Mouse (Mus musculus) intestine, embryonic 14.5 days (tissue): Measurements from ENCODE around the gene Dmrta2. TPM values are rescaled to one million over a fixed set of nuclear protein-coding genes. Genes with fewer than 3 reads are reported as not detected.
A peak's percentile ranks its signal among the peaks of the same experiment; 100 is the strongest.

Experiments used
- ATAC-seq: fragments of 200-750 bp; cut with Nextera tagmentation; replicated peaks from 2 replicates; pipeline ENCODE4 v1.8.0; 2017; ENCODE audit warnings: low read depth, moderate number of reproducible peaks, moderate TSS enrichment, moderate library complexity; ENCODE audit not compliant: low FRiP score, low TSS enrichment
- DNase-seq: peaks from one replicate; pipeline ENCODE4 v3.0.0-alpha.2; 2018; ENCODE audit warnings: low spot score
- H3K27ac ChIP-seq: fragments of 300-500 bp; sonication (generic); 2 replicates; pipeline ENCODE4 v1.5.1; 2014; ENCODE audit warnings: low read depth, mild to moderate bottlenecking, control low read depth
- H3K27me3 ChIP-seq: fragments of 300-500 bp; sonication (generic); replicated peaks from 2 replicates; pipeline ENCODE4 v1.6.1; 2014; ENCODE audit warnings: low read length, control low read depth; ENCODE audit not compliant: control insufficient read depth, insufficient read depth
- H3K36me3 ChIP-seq: fragments of 300-500 bp; sonication (generic); 2 replicates; pipeline ENCODE4 v1.6.1; 2014; ENCODE audit warnings: low read length, control low read depth; ENCODE audit not compliant: control insufficient read depth, insufficient read depth
- H3K4me1 ChIP-seq: fragments of 300-500 bp; sonication (generic); replicated peaks from 2 replicates; pipeline ENCODE4 v1.6.1; 2014; ENCODE audit warnings: low read length, control low read depth, mixed read lengths; ENCODE audit not compliant: control insufficient read depth, insufficient read depth
- H3K4me2 ChIP-seq: fragments of 300-500 bp; sonication (generic); 2 replicates; pipeline ENCODE4 v1.6.1; 2014; ENCODE audit warnings: low read length
- H3K4me3 ChIP-seq: fragments of 300-500 bp; sonication (generic); 2 replicates; pipeline ENCODE4 v1.5.1; 2014; ENCODE audit warnings: low read depth, low read length, control low read depth, mixed read lengths
- H3K9ac ChIP-seq: fragments of 300-500 bp; sonication (generic); 2 replicates; pipeline ENCODE4 v1.6.1; 2014; ENCODE audit warnings: mild to moderate bottlenecking, low read length
- H3K9me3 ChIP-seq: fragments of 300-500 bp; sonication (generic); 2 replicates; pipeline ENCODE4 v1.6.1; 2016; ENCODE audit warnings: low read length, control low read depth; ENCODE audit not compliant: control insufficient read depth
- WGBS: fragments of 180-500 bp; shearing (Covaris S2); extraction: QIAGEN DNeasy Blood & Tissue Kit; methylation state at CpG from one replicate; pipeline ENCODE4 v1.1.7; 2014; 5-methylcytosine and 5-hydroxymethylcytosine counted together
- polyA plus RNA-seq: library from polyadenylated mRNA; unstranded; fragments of >200 nt; fragmentation: Nextera tagmentation; extraction: Ambion mirVana; gene quantifications from 2 replicates; pipeline ENCODE4 v1.2.1, GENCODE M21; 2014

Dmrta2 gene
- polyA plus RNA-seq, 1 experiment from 2014 or later: 0.05 TPM

GRCm38 (mm10) chr4:109981871-109982680 lies 4.2 kb downstream of the Dmrta2 start:
- WGBS: under 1% methylated on average over 62 of the region's 99 CpGs
- peak overlapping the region; percentile 18 for H3K4me3 ChIP-seq
- H3K4me2 ChIP-seq: peak overlapping the region; percentile 36
- no peak overlapping the region for H3K9ac ChIP-seq
- H3K4me1 ChIP-seq: peaks cover 17% of the 10 kb centered on the region; the same call in 1 of the 2 replicates
- ATAC-seq: peak; percentile 14; the same call in 1 of the 2 replicates
- H3K27me3 ChIP-seq: peaks cover 100% of the 10 kb centered on the region
- no peaks in the 10 kb centered on the region for H3K36me3 ChIP-seq
- H3K27ac ChIP-seq: no peak overlapping the region
- H3K9me3 ChIP-seq: no peaks in the 10 kb centered on the region
- peak; percentile 67 for DNase-seq

GRCm38 (mm10) chr4:109982681-109983265 lies 4.9 kb downstream of the Dmrta2 start:
- peak overlapping the region; percentile 36 for H3K4me2 ChIP-seq
- H3K36me3 ChIP-seq: no peaks in the 10 kb centered on the region
- DNase-seq: peak; percentile 67
- H3K27ac ChIP-seq: no peak overlapping the region
- peaks cover 13% of the 10 kb centered on the region; the same call in 1 of the 2 replicates for H3K4me1 ChIP-seq
- 4% methylated on average over 29 of the region's 30 CpGs for WGBS
- no peak overlapping the region for H3K9ac ChIP-seq
- ATAC-seq: no peak
- peak overlapping the region; percentile 18; the same call in 1 of the 2 replicates for H3K4me3 ChIP-seq
- H3K9me3 ChIP-seq: no peaks in the 10 kb centered on the region
- H3K27me3 ChIP-seq: peaks cover 100% of the 10 kb centered on the region

GRCm38 (mm10) chr4:109983281-109984001 lies 5.6 kb downstream of the Dmrta2 start:
- Histone ChIP-seq H3K4me1 (peaks cover 8% of the 10 kb centered on the region; the same call in 1 of the 2 replicates), H3K9me3 (no peaks in the 10 kb centered on the region), H3K4me3 (no peak overlapping the region), H3K27ac (no peak overlapping the region), H3K9ac (no peak overlapping the region), H3K4me2 (peak overlapping the region; percentile 15; the same call in 1 of the 2 replicates), H3K36me3 (no peaks in the 10 kb centered on the region), H3K27me3 (peaks cover 98% of the 10 kb centered on the region)
- ATAC-seq: no peak
- DNase-seq: peak; percentile 76
- WGBS: 1% methylated on average over 49 of the region's 49 CpGs

- peak overlapping the region; percentile 15; the same call in 1 of the 2 replicates for H3K4me2 ChIP-seq
- H3K9me3 ChIP-seq: no peaks in the 10 kb centered on the region
- 2% methylated on average over 24 of the region's 24 CpGs for WGBS
- H3K9ac ChIP-seq: no peak overlapping the region
- peak; percentile 75 for DNase-seq
- peaks cover 98% of the 10 kb centered on the region for H3K27me3 ChIP-seq
- ATAC-seq: no peak
- H3K4me1 ChIP-seq: peaks cover 8% of the 10 kb centered on the region; the same call in 1 of the 2 replicates
- H3K4me3 ChIP-seq: no peak overlapping the region
- H3K27ac ChIP-seq: no peak overlapping the region
- no peaks in the 10 kb centered on the region for H3K36me3 ChIP-seq
Measured at GRCm38 (mm10) chr4:109984011-109984411, 6.2 kb downstream of the Dmrta2 start.

GRCm38 (mm10) chr4:109984496-109985423 lies 6.9 kb downstream of the Dmrta2 start:
- DNase-seq: peak; percentile 66
- Histone ChIP-seq H3K36me3 (no peaks in the 10 kb centered on the region), H3K4me2 (no peak overlapping the region), H3K27ac (no peak overlapping the region), H3K9me3 (no peaks in the 10 kb centered on the region), H3K4me1 (peaks cover 6% of the 10 kb centered on the region; the same call in 1 of the 2 replicates), H3K9ac (no peak overlapping the region), H3K4me3 (no peak overlapping the region), H3K27me3 (peaks cover 98% of the 10 kb centered on the region)
- no peak for ATAC-seq
- WGBS: 2% methylated on average over 38 of the region's 38 CpGs

GRCm38 (mm10) chr4:109985424-109986172 lies 7.7 kb downstream of the Dmrta2 start:
- Histone ChIP-seq H3K27me3 (peaks cover 97% of the 10 kb centered on the region), H3K9me3 (no peaks in the 10 kb centered on the region), H3K4me1 (peaks cover 4% of the 10 kb centered on the region; the same call in 1 of the 2 replicates), H3K27ac (no peak overlapping the region), H3K4me3 (no peak overlapping the region), H3K4me2 (no peak overlapping the region), H3K36me3 (no peaks in the 10 kb centered on the region), H3K9ac (no peak overlapping the region)
- 6% methylated on average over 16 of the region's 16 CpGs for WGBS
- peak; percentile 53 for DNase-seq
- ATAC-seq: no peak

- Histone ChIP-seq H3K9ac (no peak overlapping the region), H3K4me1 (peaks cover 4% of the 10 kb centered on the region; the same call in 1 of the 2 replicates), H3K4me2 (no peak overlapping the region), H3K27ac (no peak overlapping the region), H3K9me3 (no peaks in the 10 kb centered on the region), H3K27me3 (peaks cover 96% of the 10 kb centered on the region), H3K36me3 (no peaks in the 10 kb centered on the region), H3K4me3 (no peak overlapping the region)
- DNase-seq (peak; percentile 57), ATAC-seq (no peak)
- WGBS: 5% methylated on average over 9 of the region's 9 CpGs
Measured at GRCm38 (mm10) chr4:109986301-109986700, 8.4 kb downstream of the Dmrta2 start.
